ENCODE assay signal across 12 mouse cellular contexts in genomic region chr3:69397733-69398132, GRCm38 (mm10).
DNase-seq lines count a peak whose midpoint lies in the region; ATAC-seq and TF ChIP-seq lines count a peak whose summit lies in the region.
"Had no signal": no experiment of that assay in that cellular context is flagged by ENCODE, and none has a peak within 500 bp of the region (broad histone marks: within the 10 kb centered on the region; RNA-seq: fewer than 3 reads in every experiment).

No protein-coding gene starts in this region.

- no peak overlapping the region for H3K4me3 ChIP-seq in kidney, embryonic 16.5 days (ENCODE audit: low read length)
- H3K4me3 ChIP-seq in bone marrow, adult 2 months (replicated peaks; ENCODE audit: control insufficient read depth, low read depth, low read length): no peak overlapping the region
- H3K4me3 ChIP-seq: forebrain, embryonic 13.5 days; limb, embryonic 13.5 days; megakaryocyte, embryonic 14.5 days; stomach, embryonic 15.5 days had no signal

- no peak for ATAC-seq in kidney, embryonic 16.5 days (ENCODE audit: low FRiP score, low TSS enrichment)
- ATAC-seq: forebrain, embryonic 13.5 days had no signal

- H3K4me1 ChIP-seq in kidney, embryonic 16.5 days (ENCODE audit: insufficient read depth, low read length): no peaks in the 10 kb centered on the region
- no peaks in the 10 kb centered on the region for H3K4me1 ChIP-seq in bone marrow, adult 2 months (ENCODE audit: control insufficient read depth, insufficient read depth, low read length)
- H3K4me1 ChIP-seq: forebrain, embryonic 13.5 days; megakaryocyte, embryonic 14.5 days; stomach, embryonic 15.5 days had no signal

- no peak for TF ChIP-seq POLR2A in bone marrow, adult 2 months (IDR thresholded peaks at IDR 0.05; ENCODE audit: borderline replicate concordance, control insufficient read depth, low read depth, low read length)

- TF ChIP-seq CTCF in bone marrow, adult 2 months (IDR thresholded peaks at IDR 0.05; ENCODE audit: control insufficient read depth, insufficient read depth, low read length): peak; percentile 44; the same call in 1 of the 2 replicates

- 66% methylated on average over 5 of the region's 5 CpGs for WGBS in kidney, embryonic 16.5 days
- 77% methylated on average over 5 of the region's 5 CpGs for WGBS in bone marrow, adult 2 months

- no peaks in the 10 kb centered on the region for H3K9me3 ChIP-seq in kidney, embryonic 16.5 days (ENCODE audit: low read length)
- H3K9me3 ChIP-seq: forebrain, embryonic 13.5 days; stomach, embryonic 15.5 days had no signal

- peak; percentile 17 for DNase-seq in kidney, postnatal 10 days
- peak; percentile 53 for DNase-seq in thymus, postnatal 4 days
- no peak for DNase-seq in thymus, adult 18-20 months
- DNase-seq in spleen, postnatal 14 days (ENCODE audit: low spot score in 2 of 2): no peak
- DNase-seq in layer of hippocampus, postnatal 10 days (ENCODE audit: low spot score in 2 of 2): no peak
- DNase-seq: retina, postnatal 1 day had no signal

- no peaks in the 10 kb centered on the region for H3K27me3 ChIP-seq in kidney, embryonic 16.5 days (ENCODE audit: insufficient read depth, low read length)
- H3K27me3 ChIP-seq: forebrain, embryonic 13.5 days; limb, embryonic 13.5 days; megakaryocyte, embryonic 14.5 days; stomach, embryonic 15.5 days had no signal

- H3K9ac ChIP-seq in kidney, embryonic 16.5 days (replicated peaks; ENCODE audit: low read length): no peak overlapping the region
- H3K9ac ChIP-seq: forebrain, embryonic 13.5 days; limb, embryonic 13.5 days; stomach, embryonic 15.5 days had no signal

- H3K4me2 ChIP-seq in kidney, embryonic 16.5 days (replicated peaks; ENCODE audit: low read depth, low read length): no peak overlapping the region
- H3K4me2 ChIP-seq: forebrain, embryonic 13.5 days; limb, embryonic 13.5 days; stomach, embryonic 15.5 days had no signal

- no peaks in the 10 kb centered on the region for H3K36me3 ChIP-seq in kidney, embryonic 16.5 days (ENCODE audit: insufficient read depth, low read length)
- H3K36me3 ChIP-seq: limb, embryonic 13.5 days; stomach, embryonic 15.5 days had no signal

- no peak overlapping the region for H3K27ac ChIP-seq in kidney, embryonic 16.5 days (ENCODE audit: low read length)
- no peak overlapping the region for H3K27ac ChIP-seq in bone marrow, adult 2 months (ENCODE audit: control insufficient read depth, insufficient read depth, low read depth, low read length, poor library complexity)
- H3K27ac ChIP-seq: forebrain, embryonic 13.5 days; limb, embryonic 13.5 days; stomach, embryonic 15.5 days had no signal

Comparison
In these comparisons a context has a peak if more than half of its experiments do, and no peak if none do; other contexts are left out.
1. DNase-seq: peak in kidney, postnatal 10 days (single experiment) and thymus, postnatal 4 days (single experiment); none in thymus, adult 18-20 months (0 of 2), spleen, postnatal 14 days (0 of 2) and layer of hippocampus, postnatal 10 days (0 of 2).